Mouse (Mus musculus) frontal cortex, adult (tissue): ENCODE results near the gene Med10.

Experiments used
- ATAC-seq: cut with Nextera tagmentation; 2 replicates; pipeline ENCODE4 v1.9.2; 2017; ENCODE audit warnings: mild to moderate bottlenecking, moderate library complexity, mixed read lengths; ENCODE audit not compliant: low TSS enrichment

The Med10 gene

DNA sequence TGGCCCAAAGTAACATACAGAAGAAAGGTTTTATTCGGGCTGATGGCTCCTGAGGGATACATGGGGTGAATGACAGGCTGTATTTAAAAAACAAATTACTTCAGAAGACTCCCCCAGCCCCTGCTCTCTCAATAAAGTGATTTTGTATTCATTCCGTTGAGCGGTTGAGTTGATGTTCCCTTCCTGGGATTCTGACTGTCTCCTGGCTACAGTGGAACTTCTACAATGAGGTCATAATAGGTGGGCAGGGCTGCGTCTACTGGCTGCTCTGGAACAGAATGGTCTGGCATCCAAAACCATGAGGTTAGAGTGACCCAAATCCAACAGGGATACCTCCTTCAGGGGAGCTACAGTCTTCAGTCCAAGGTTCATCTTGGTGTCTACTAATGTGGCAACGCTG is at the start of gene Med10:
TSS of gene Med10 (plus strand) at position 301 of the 400 bp plus-strand sequence.
- ATAC-seq: no peak

DNA sequence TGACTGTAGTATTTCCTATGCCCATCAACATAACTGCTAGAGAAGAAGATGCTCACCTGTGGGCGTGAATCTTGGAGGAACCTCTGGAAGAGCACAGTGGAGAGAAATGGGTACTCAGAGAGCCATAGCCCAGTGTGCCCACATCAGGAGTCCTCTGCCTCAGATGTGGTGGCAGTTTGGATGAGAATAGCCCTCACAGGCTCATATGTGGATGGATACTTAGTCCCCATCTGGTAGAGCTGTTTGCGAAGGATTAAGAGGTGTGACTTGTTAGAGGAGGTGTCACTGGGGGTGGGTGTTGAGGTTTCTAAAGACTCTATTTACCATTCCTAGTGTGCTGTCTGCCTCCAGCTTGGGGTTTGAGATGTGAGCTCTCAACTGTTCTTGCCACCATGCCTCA is 49.3 kb upstream of the Med10 start:
- peak; percentile 53 for ATAC-seq

DNA sequence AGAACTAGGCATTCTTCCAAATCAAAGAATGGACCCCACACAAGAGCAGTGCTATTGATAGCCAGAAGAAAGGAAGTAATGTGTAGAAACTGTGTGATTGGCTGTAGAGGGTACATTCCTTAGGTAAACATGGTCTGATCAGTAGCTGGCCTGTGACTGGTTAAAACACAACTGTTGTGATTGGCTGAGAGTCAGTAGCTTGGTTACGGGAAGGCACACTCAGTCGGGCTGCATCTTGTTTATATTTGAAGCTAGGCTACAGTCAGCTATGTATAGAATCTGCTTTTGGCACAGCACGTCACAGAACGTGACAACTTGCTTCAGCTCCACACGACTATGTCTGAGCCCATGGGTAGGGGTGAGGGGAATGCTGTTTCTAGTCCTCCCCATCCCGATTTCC is 43.2 kb upstream of the Med10 start:
- peak; percentile 55 for ATAC-seq

DNA sequence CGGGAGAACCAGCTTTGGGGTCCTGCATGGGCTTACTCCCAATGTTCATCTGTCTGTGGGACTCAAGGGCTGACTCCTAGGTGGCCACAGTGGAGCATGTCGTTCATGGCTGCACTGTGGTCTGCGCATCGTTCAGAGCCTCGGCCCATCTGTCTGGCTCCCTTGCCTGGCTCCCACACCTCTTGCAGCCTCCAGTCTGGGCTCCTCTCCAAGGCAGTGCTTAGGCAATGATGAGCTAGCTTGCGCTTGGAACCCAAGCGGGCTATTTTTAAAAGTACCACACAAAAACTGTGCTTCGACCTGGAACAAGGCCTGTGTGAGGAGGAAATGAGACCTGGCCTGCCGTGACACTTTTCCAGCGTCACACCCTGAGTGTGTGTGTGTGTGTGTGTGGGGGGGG is 40.8 kb upstream of the Med10 start:
- ATAC-seq: peak; percentile 97

DNA sequence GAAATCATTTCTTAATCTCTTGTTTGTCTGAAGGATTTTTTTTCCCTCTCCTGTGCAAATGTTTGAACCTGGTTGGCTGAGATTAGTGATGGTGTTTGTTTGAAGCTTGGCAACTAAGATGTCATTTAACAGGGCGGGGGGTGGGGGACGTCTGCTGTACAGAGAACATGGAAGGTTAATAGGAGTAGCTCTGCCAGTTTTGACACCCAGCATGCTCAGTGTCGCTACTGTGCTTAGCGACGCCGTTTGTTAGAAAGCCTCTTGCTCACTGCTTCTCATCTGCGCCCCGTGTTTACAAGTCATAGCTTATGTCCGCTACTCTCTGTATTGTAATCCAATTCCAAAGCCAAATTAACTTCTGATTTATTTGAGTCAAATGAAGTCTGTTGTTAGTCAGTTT is 37.5 kb upstream of the Med10 start:
- ATAC-seq: no peak

DNA sequence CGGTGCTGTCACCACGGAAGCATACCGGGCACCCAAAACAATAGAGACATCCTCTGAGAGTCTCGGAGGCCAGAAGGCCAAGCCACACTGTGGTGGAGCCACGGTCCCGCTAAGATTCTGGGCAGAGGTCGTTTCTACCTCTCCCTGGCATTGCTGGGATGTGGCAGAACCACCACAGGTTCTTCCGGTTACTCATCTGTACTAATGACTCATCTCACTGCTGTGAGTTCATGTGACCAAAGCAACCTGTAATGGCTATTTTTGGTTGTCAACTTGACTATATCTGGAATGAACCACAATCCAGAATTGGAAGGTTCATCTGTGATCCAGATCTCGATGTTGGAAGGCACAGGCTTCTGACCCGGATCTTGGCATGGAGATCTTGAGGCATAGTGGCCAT is 34.0 kb upstream of the Med10 start:
- no peak for ATAC-seq

DNA sequence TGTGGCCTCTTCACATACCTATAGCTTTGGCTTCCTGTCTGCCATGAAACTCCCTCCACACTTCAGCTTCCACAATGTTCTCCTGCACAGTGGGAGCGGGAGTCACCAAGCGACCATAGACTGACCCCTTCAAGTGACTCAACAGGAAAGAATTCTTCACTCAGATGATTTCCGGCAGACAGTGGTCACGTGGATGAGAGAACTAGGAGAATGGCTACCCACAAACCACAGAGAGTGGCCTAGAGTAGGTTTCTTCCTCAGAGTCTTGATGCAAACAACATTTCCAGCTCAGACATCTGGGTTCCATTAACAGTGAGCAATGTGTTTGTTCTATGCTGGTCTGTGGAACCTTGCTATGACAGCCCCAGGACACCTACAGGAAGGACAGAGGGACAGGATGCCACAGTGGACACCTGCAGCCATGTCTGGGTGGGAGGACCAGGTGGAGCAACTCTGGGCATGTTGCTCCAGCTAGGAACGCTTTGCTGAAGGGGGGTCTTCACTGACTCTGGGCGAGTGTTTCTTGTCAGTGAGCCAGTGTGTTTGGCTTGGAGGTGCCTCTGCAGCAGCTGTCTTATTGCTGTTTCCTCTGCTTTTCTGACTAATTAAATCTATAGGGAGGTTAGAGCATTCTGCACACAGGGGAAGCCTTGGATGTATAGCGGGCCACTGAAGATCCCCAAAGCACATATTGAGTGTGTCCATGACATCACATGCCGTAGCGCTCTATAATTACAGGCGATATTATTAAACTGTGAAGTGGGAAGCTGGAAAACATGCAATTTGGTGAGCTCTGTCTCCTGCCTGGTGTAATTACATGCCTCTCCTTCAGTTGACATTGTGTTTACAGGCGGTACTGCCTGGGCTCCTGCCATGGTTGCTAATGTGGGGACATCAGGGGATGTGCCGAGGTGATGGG is 31.4 kb upstream of the Med10 start:
- 0 out of 2 replicates have a peak, but pooled peaks have one; percentile 6 for ATAC-seq

DNA sequence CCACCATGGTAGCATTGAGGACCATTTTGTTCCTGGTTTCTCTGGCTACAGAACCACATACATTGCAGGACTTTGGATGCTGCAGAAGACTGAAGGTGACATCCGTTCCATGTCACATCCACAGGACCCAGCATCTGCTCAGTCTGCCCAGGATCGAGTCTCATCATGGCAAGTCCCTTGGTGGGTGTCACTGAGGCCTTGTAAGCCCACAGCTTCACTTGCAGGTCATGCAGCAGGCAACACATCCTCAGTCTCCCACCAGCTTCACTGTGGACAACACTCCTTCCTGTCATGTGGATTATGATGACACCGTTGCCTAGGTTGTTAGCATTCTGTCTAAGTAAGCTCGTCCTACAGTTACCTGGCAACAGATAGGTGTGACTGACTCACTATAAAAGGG is 29.8 kb upstream of the Med10 start:
- ATAC-seq: no peak

DNA sequence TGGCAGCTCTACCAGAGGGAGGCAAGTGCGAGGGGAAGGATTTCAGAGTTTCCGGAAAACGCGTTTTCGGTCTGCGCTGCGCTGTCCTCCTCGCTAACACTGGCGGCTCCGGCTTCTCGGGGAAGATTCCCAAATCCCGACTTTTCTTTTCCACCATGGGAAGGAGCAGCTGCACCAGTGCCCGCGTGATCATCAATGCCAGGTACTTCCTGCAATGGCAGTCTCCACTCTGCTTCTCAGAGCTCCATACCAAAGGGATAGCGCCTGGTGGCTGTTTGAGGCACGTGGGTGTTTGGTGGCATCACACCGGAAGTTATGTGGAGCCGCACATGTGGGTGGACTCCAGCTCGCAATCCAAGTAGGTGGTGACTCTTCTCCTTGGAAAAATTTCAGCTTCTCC is 24.0 kb upstream of the Med10 start:
- ATAC-seq: peak; percentile 96

DNA sequence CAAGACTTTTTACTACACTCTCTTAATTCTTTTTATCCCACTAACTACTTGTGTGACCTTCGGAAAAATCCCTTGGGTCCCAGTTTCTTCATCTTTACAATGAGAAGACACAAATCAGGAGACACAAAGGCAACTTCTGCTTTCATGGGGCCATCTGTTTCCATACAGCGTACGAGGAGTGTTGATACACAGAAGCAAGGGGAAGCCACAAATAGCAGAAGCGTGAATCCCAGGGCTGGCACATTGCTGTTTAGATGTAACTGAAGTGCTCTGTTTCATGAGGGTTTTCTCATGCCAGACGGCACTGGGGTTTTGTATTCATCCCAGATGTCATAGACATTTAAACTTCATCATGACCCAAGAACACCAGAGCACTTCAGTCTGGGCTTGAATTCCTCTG is 13.5 kb upstream of the Med10 start:
- no peak for ATAC-seq

DNA sequence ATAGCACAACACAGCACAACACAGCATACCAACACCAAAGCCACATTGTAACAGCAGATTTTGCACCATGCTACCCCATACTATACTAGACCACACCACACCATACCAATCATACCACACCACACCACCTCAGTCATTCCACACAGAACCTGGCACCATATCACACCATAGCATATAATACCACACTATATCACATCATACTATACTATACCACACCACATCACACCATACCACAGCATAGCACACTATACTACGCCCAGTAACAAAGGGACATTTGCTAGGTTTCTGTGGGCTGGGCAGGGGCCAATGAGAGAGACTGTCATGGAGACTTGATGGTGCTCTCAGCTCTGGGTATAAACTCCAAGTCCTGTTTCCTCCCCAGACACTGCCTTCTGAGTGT is 10.4 kb upstream of the Med10 start:
- ATAC-seq: no peak

DNA sequence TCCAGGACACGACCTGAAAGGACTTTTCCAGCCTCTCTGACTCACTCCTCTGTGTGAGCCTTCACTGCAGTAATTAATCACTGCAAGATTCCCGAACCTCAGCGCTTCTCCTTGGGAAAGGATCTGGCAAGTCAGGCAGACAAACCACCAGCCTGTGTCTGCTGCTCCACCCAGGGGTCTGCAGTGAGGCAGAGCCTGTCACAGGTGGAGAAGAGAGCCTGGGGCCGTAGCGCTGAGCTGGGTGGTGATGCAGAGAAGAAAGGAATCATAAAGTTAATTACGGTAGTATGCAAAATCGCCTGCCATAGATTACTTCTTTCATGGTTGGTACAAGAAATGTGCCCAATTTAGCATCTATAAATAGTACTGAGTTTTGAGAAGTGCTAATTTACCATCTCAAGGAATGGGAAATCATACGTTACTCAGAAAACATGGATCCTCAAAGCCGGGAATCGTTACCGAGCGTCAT is 9.6 kb upstream of the Med10 start:
- peak; percentile 83 for ATAC-seq

DNA sequence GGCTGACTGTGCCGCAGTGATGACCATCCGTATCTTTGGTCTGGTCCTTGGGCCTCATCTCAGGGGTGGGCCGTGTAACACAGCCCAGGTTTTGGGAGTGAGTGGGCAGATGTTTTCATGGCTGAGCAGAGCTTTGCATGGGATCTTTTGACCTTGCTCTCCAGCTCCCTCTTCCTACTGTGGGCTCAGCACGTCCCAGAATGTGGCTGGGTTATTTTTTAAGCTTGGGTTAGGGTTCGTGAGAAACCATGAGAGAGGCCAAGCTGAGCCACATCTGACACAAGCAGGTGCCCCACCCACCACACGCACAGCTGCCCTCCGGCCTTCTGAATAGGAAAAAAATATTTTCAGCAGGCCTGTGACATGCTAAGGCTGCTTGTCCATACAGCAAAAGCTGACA is 7.4 kb upstream of the Med10 start:
- ATAC-seq: no peak

DNA sequence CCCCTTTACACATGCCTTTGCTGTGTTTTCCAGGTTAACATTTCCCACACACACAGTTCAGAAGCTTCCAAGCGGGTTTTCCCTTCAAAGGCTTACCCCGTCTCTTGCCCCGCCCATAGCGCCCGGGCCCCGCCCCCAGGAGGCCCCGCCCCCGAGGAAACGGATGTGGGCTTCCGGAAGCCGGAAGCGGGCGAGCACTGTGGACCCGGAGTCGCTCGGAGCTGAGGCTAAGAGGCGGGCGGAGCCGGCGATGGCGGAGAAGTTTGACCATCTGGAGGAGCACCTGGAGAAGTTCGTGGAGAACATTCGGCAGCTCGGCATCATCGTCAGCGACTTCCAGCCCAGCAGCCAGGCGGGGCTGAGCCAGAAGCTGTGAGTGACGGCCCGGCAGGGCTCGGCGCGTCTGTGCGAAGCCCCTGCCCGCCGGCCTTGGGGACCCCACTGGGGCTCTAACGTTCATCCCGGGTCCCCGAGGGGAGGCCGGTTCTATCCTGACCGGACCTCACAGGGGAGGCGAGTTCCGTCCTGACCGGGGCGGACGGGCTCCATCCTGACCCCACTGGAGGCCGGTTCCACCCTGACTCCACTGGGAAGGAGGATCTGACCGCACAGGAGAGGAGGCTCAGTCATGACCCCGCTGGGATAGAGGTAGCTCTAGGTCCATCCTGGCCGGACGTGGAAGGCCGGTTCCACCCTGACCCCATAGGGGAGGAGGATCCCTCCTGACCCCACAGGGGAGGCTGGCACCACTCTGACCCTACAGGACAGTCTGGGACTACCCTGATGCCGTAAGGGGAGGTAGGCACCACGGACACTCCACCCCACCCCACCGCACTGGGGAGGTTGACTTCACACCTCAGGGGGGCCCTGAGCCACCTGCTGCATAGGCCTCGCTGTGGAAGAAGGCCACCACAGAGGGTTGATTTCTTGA is 7.8 kb downstream of the Med10 start:
- peak; percentile 92 for ATAC-seq

DNA sequence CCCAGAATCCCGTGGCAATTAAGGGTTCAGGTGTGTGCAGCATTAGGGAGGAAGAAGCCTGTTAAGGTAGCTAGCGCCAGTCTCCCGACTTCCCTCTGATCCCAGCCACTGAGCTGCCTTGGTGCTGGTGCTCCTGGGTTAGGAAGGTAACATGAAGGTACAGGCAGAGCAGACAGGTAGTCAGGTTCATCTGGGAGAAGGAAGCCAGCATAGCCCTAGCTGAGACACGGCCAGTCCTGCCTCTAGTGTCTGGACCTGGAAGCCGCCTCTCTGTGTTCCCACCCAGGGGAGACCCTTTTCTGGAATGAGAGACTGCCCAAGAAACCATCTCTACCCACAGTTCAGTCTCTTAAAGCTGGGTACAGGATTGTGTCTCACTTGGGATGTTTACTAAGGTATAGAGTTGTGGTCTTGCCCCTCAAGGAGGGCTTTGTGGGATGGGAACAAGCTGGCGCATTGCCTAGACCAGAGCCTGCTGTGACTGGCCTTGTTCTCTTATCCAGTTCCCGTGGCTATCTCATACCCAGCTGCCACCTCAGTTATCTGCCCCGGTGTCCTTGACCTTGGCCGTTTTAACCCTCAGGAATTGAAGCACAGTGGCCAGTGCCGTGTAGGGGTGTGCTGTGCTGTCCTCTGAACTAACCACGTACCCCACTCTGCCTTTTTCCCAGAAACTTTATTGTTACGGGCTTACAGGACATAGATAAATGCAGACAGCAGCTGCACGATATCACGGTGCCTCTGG is 8.9 kb downstream of the Med10 start:
- no peak for ATAC-seq

DNA sequence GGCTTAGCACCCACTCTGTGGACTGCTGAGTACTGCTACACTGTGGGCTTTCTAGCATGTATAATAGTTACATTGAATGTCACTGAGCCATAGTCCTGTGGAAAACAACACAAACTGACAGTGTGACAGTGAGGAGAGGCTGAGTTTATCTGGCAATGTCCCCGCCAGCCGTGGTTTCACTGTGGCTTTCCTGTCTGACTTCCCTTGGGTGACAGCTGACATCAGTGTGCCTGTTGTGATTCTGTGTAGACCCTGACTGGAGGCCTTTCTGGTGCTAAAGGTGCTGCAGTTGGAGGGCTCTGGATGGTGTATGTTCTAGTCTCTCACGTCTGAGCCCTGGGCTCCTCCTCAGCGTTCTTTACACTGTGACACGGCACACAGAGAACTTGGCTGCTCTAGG is 11.7 kb downstream of the Med10 start:
- no peak for ATAC-seq

DNA sequence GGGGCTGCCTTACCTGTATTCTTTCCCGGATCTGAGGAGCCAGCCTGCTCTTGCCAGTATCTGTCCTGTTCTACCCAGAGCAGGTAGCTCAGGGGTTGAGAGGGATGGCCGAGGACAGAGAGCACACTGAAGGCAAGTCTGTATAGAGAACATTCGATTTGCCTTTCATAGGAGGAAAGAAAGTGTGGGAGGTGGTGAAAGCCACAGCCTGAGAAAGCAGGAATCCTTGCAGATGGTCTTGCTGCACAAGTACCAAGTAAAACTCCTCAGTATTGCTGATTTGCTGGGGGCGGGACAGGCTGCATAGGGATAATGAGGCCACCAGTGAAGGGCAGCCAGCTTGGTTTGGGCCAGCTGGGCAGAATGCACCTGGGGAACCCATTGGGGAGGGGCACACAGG is 16.1 kb downstream of the Med10 start:
- ATAC-seq: peak; percentile 80

DNA sequence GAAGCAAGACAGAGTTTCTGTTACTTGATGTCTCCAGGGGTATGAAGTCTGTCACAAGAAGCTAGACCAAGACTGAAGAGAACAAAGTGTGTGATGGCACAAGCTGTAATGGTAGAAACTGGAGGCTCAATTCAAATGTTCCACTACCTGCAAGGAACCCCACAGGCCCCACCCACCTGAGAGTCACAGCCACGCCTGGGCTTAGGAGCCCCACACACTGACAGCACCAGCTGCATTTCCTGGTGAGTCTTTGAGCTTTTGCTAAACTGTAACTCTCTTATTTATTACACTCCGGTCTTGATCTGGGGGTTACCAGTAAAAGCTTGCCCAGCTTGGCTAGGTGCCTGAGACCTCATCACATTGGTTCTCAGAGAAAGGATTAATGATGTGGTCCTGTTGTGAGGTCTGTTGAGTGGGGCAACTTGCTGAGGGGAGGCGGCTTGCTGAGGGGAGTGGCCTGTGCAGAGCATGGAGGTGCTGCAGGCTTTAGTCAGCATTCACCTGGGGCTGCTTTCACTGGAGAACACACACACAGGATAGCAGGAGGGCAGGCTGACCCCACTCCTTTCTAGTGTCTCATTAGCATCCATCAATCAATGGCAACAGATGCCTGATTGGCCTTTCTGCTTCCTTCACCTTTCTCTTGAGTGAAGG is 19.1 kb downstream of the Med10 start:
- ATAC-seq: no peak

DNA sequence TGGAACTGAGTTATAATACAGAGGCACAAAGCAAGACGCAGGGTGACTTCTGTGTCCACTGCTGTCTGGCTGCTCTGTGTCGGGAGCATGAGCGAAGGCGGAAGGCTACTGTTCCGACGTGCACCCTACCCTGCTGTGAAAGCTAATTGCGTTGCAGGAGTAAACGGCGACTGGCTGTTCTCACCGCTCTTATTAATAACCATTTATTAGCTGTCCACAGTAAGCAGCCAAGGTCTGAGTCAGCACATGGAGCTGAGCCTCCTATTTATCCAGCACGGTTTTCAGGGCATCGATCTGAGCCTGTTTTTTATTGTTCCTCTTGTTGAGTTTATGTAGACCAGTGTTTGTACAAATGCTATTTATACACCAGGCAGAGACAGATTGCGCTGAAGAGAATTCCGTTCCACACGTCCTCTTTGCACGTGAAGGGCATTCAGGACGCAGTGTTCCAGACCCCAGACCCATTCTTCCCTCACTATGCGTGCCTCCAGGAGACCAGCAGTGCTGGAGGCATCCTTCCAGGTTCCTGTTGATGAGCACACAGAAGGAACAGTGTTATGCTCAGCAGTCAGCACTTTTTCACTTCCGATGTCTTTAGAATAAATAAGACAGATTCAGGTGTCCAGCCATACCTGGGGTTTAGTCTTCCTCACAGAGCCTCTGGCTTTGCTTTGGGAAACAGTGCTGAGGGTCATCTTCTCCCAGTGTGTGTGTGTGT is 21.9 kb downstream of the Med10 start:
- ATAC-seq: no peak; the same call in 1 of the 2 replicates

DNA sequence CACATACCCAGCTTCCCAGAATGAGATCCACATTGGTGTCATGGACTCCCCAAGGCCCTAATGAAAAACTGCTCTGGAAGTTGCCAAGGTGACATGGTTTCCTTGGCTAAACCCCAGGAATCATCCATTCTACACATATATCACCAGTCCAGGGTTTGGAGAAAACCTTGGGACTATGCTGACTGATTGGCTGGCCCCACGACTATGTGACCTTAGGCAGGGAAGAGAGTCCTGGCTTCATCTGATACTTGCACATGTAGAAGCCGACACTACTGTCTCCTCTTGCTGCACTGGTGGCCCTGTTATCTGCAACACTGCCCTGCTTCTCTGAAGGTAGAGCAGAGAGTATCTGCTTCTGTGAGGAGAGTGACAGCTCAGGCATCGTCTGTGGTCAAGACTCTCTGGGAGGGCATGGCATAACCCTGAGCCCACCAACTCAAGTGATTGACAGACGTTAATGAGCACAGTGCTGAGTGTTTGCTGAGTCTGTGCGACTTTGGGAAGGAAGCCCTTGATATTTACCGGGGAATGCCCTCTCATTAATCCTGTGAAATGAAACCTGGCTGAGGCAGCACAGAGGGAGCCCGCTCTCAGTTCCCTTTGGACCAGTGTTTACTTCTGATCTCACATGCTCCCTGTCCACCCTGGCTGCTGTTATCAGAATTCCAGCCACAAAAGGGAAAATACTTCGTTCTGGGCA is 23.4 kb downstream of the Med10 start:
- ATAC-seq: no peak
